Mouse (Mus musculus) CD4-positive, CD25-positive, alpha-beta regulatory T cell, adult 9 weeks (primary cell): ENCODE data around the gene Dhdh. TPM values are rescaled to one million over a fixed set of nuclear protein-coding genes. Genes with fewer than 3 reads are reported as not detected.

Experiments
- polyA plus RNA-seq: library from polyadenylated mRNA; unstranded; fragments of 100-300 nt; shearing (Covaris generic); gene quantifications from one replicate; pipeline ENCODE4 v1.2.1, GENCODE M21; 2017

Gene Dhdh
- polyA plus RNA-seq, result 0.88 TPM

DNA sequence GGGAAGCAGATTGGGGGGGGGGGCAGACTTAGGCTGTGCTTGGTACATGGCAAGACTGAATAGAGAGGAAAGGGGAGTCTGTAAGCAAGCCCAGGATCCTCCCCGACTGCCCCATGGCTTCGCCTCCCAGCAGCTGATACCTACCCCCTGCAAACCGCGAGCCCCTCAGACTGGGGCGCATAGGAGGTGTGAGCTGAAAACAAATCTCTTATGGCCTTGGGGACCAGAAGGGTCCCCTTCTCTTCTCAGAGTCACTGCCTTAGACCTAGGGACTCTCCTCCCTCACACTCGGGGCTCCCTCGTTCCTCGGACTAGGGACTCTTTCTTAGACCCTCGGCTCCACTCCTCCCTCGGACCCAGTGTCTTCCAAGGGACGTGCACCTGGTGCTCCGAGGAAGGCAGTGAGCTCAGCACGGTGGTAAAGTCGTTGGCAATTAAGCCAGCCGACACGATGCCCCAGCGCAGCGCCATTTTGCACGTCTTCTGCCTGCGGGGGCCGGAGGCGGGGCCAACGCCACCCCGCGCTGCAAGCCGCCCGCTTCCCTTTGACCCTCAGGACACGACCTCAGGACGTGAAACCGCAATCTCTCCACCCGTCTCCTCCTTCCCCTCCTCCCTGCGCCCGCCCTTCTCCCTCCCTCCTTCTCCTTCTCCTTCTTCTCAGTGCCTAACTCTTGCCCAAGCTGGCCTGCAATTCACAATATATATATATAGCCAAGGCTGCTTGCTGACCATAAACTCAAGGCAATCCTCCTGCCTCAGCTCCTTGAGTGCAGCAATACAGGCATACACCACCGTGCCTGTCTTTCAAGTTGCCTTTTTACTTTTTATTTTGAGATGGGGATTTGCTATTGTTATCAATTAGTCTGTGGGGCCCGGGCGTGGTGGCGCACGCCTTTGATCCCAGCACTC is at the start of gene Dhdh:
Gene Dhdh (minus strand): TSS at position 513 of the 912 bp plus-strand sequence.

GRCm38 (mm10) chr7:45525809-45526473 is 37.3 kb upstream of the Dhdh start, which contains the start of the genes Ppp1r15a and Plekha4:
TSS of gene Ppp1r15a (minus strand) at chr7:45526268.
TSS of gene Plekha4 (plus strand) at chr7:45526330.

GRCm38 (mm10) chr7:45509912-45510787 is 21.5 kb upstream of the Dhdh start, which contains the start of gene Nucb1:
TSS of gene Nucb1 (minus strand) at chr7:45510406.

GRCm38 (mm10) chr7:45486761-45487415 is 1.7 kb downstream of the Dhdh start, which contains the start of gene Gm45808:
TSS of gene Gm45808 (minus strand) at chr7:45486811.

GRCm38 (mm10) chr7:45481374-45481927 is 7.2 kb downstream of the Dhdh start, which contains the start of gene Tulp2:
TSS of gene Tulp2 (plus strand) at chr7:45481877.

GRCm38 (mm10) chr7:45466283-45467089 is 22.1 kb downstream of the Dhdh start, which contains the start of gene Bax:
TSS of gene Bax (minus strand) at chr7:45466898.

DNA sequence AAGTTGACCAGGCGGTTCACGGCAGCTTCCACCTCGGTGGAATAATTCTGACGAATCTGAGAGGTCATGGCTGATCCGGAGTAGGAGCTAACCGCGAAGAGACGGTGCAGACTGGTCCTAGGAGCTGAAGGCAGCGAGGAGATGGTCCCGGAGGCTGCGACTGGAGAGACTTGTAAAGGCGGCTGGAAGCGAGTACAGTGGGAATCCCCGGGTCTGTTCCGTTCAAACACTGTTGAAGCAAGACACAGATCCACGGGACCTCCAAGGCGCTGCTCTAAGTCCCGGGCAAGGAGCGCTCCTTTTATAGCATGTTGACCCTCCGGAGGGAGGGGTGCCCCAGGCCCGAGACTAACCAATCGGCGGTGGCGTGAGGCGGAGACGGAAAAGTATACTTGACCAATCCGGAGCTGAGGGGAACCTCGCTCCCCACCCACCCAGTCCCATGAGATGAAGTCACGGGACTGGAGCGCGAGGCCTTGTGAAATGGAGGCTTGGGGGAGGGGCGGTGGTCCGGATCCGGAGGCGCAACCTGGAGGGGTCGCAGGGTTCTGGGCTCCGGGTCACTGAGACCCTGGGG is 29.0 kb downstream of the Dhdh start, which contains the start of gene Ftl1:
Gene Ftl1 (minus strand): TSS at position 321 of the 577 bp plus-strand sequence.

DNA sequence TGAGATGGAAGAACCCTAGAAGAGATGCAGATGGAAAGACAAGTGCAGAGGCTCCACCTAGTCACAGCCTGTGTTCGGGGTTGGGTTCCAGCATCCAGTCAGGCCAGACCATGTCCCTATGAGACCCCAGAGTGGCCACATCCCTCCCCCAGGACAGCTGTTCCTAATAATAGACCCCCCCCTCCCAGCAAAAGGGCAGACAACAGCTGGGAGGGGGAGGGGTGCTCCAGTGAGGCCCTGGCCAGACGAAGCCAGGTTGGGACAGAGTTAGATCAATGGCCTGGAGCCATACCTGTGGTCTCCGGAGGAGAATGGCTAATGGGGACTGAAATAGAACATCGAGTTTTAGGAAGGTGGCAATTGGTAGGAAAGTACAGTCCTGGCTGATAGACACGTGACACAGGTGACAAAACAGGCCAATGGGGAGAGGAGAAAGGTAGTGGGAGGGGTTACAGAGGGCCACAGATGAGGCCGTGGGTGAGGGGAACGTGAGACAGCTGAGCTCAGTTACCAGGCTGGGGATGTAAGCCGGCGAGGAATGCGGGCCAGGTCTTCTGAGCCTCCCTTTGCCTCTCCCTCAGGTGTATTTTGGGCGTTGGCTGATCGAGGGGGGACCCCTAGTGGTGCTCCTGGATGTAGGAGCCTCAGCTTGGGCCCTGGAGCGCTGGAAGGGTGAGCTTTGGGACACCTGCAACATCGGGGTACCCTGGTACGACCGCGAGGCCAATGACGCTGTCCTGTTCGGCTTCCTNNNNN is 50.9 kb downstream of the Dhdh start, which contains the start of gene Ruvbl2:
Gene Ruvbl2 (minus strand): TSS at position 576 of the 756 bp plus-strand sequence.

DNA sequence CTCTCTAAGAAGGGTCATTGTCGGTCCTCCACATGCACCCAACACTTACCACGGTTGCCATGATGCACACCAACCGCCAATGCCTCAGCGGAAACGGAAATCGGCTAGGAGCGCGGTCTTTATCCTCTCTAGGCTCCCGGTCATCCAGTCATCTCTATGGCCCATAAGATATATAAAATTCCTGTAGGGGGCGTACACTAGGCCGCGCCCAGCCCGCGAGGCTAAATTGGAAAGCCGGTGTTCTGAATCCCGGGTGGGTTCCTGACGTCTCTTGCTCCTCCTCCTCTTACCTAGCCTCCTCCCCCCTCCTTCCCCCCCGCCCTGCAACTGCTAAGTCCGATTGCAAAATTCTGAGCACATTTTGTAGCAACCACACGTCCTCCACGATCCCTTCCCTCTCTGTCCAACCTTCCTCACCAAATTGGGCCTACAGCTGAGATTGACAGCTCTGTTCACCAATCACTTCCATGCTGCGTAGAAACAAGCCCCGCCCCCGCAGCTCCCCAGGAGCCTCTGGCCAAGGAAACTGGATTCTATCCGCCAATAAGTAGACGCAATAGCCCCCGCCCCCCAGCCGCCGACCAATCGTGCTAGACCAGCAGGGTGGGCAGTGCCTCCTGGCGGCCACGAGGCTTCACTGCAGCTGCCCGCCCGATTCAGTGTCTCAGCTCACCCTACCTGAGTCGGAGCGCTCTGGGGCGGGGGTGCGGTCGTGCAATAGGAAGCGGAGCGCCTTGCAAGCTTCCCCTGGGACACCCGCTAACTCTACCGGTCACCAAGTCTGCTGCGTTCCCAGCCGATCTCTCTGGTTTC is 54.2 kb downstream of the Dhdh start, which contains the start of gene Gys1:
Gene Gys1 (plus strand): TSS at position 642 of the 813 bp plus-strand sequence.

Other genes with a start within 250 kb of the Dhdh start
- gene Cd37, start 249.7 kb downstream of the Dhdh start, polyA plus RNA-seq, result 598 TPM
- not detected for gene Slc6a16, start 247.7 kb downstream of the Dhdh start, polyA plus RNA-seq
- not detected for gene Slc6a21, start 211.3 kb downstream of the Dhdh start, polyA plus RNA-seq
- gene Trpm4, start 155.0 kb downstream of the Dhdh start, polyA plus RNA-seq, result 16.3 TPM
- gene Hrc, start 153.5 kb downstream of the Dhdh start, polyA plus RNA-seq, result not detected
- not detected for gene Ppfia3, start 121.8 kb downstream of the Dhdh start, polyA plus RNA-seq
- gene Lin7b, start 118.2 kb downstream of the Dhdh start, polyA plus RNA-seq, result not detected
- gene Snrnp70, start 93.1 kb downstream of the Dhdh start, polyA plus RNA-seq, result 241 TPM
- not detected for gene Kcna7, start 83.2 kb downstream of the Dhdh start, polyA plus RNA-seq
- 0.41 TPM for gene Ntf5, start 75.1 kb downstream of the Dhdh start, polyA plus RNA-seq
- not detected for gene Lhb, start 68.0 kb downstream of the Dhdh start, polyA plus RNA-seq
- 16.5 TPM for gene Gys1, start 54.0 kb downstream of the Dhdh start, polyA plus RNA-seq
- 77.4 TPM for gene Ruvbl2, start 50.7 kb downstream of the Dhdh start, polyA plus RNA-seq
- 2,511 TPM for gene Ftl1, start 28.9 kb downstream of the Dhdh start, polyA plus RNA-seq
- gene Bax, start 21.9 kb downstream of the Dhdh start, polyA plus RNA-seq, result 228 TPM
- gene Tulp2, start 6.9 kb downstream of the Dhdh start, polyA plus RNA-seq, result 1.4 TPM
- 0.68 TPM for gene Gm45808, start 2.0 kb downstream of the Dhdh start, polyA plus RNA-seq
- 262 TPM for gene Nucb1, start 21.6 kb upstream of the Dhdh start, polyA plus RNA-seq
- 74.3 TPM for gene Ppp1r15a, start 37.5 kb upstream of the Dhdh start, polyA plus RNA-seq
- 1.0 TPM for gene Plekha4, start 37.5 kb upstream of the Dhdh start, polyA plus RNA-seq
- gene Hsd17b14, start 66.1 kb upstream of the Dhdh start, polyA plus RNA-seq, result 1.2 TPM
- 84.3 TPM for gene Bcat2, start 81.3 kb upstream of the Dhdh start, polyA plus RNA-seq
- gene Fgf21, start 126.7 kb upstream of the Dhdh start, polyA plus RNA-seq, result not detected
- gene Fut1, start 128.5 kb upstream of the Dhdh start, polyA plus RNA-seq, result not detected
- gene Izumo1, start 133.0 kb upstream of the Dhdh start, polyA plus RNA-seq, result not detected
- gene Rasip1, start 138.7 kb upstream of the Dhdh start, polyA plus RNA-seq, result 0.51 TPM
- gene Mamstr, start 151.2 kb upstream of the Dhdh start, polyA plus RNA-seq, result 1.3 TPM
- 0.25 TPM for gene Fut2, start 177.6 kb upstream of the Dhdh start, polyA plus RNA-seq
- not detected for gene Ntn5, start 195.2 kb upstream of the Dhdh start, polyA plus RNA-seq
- gene Sec1, start 205.6 kb upstream of the Dhdh start, polyA plus RNA-seq, result 0.16 TPM
- 8.2 TPM for gene Car11, start 211.0 kb upstream of the Dhdh start, polyA plus RNA-seq
- gene Dbp, start 216.3 kb upstream of the Dhdh start, polyA plus RNA-seq, result 11.2 TPM
- gene Rpl18, start 226.7 kb upstream of the Dhdh start, polyA plus RNA-seq, result 2,128 TPM
- gene Sphk2, start 229.2 kb upstream of the Dhdh start, polyA plus RNA-seq, result 40.0 TPM
- 0.35 TPM for gene Fam83e, start 232.4 kb upstream of the Dhdh start, polyA plus RNA-seq
- gene Spaca4, start 237.0 kb upstream of the Dhdh start, polyA plus RNA-seq, result not detected